Mouse (Mus musculus): ENCODE measurements around the gene Kng1. TPM values are rescaled to one million over a fixed set of nuclear protein-coding genes. Genes with fewer than 3 reads are reported as not detected.
"Not testable (repeated sequence)": the region's sequence is repeated elsewhere in the genome, so short reads cannot be mapped to it uniquely, and the experiment has no call there.

Gene Kng1
- polyA plus RNA-seq, 1 experiment from 2014 or later: not detected

GRCm38 (mm10) chr16:23098105-23098452 lies 40.4 kb downstream of the Kng1 start:
- not testable (repeated sequence) for ATAC-seq; H3K9me3 ChIP-seq (replicated peaks; ENCODE audit: control insufficient read depth, low read length); H3K27ac ChIP-seq (ENCODE audit: low read depth, low read length); H3K4me1 ChIP-seq (ENCODE audit: control insufficient read depth, insufficient read depth, low read length); H3K4me2 ChIP-seq (ENCODE audit: low read length); DNase-seq (ENCODE audit: low spot score); H3K4me3 ChIP-seq (ENCODE audit: low read depth, low read length); H3K9ac ChIP-seq (ENCODE audit: low read length); H3K36me3 ChIP-seq (ENCODE audit: control insufficient read depth, insufficient read depth, low read length); H3K27me3 ChIP-seq (replicated peaks; ENCODE audit: control insufficient read depth, insufficient read depth, low read length)
- 97% methylated on average over 1 of the region's 1 CpGs for WGBS

- Histone ChIP-seq H3K36me3 (ENCODE audit: control insufficient read depth, insufficient read depth, low read length) (no peaks in the 10 kb centered on the region), H3K4me1 (ENCODE audit: control insufficient read depth, insufficient read depth, low read length) (no peaks in the 10 kb centered on the region), H3K9me3 (replicated peaks; ENCODE audit: control insufficient read depth, low read length) (no peaks in the 10 kb centered on the region), H3K4me3 (ENCODE audit: low read depth, low read length) (peak overlapping the region; percentile 25), H3K27ac (ENCODE audit: low read depth, low read length) (no peak overlapping the region), H3K4me2 (ENCODE audit: low read length) (peak overlapping the region; percentile 55), H3K9ac (ENCODE audit: low read length) (peak overlapping the region; percentile 55), H3K27me3 (replicated peaks; ENCODE audit: control insufficient read depth, insufficient read depth, low read length) (peaks cover 7% of the 10 kb centered on the region; the same call in 1 of the 2 replicates)
- no peak for ATAC-seq
- WGBS: 4% methylated on average over 12 of the region's 12 CpGs
- DNase-seq (ENCODE audit: low spot score): no peak
These were observed 42.0 kb downstream of the Kng1 start for GRCm38 (mm10) chr16:23099632-23100031.

DNA sequence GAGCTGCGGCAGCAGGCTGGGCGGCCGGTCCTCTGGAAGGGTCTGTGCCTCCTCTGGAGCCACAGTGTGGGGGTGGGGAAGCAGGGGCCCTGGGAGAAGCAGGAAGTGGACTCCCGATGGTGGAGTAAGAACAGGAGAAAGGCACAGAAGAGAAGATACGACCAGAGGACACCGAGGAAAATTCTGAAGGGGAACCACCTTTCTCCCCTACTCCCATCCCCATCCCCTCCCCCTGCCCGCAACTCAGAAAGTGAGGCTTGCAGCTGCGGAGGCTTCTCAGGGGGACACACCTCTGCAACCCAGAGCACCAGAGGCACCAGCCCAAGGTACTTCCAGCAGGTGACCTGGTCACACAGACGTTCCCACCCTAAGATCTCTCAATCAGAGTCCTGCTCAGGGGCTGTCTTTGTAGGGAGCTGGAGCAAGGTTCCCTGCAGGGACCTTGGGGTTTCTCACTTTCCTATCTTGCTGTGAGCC lies 42.5 kb downstream of the Kng1 start:
- H3K27ac ChIP-seq (ENCODE audit: low read depth, low read length): no peak overlapping the region
- peak overlapping the region; percentile 55 for H3K4me2 ChIP-seq (ENCODE audit: low read length)
- H3K4me3 ChIP-seq (ENCODE audit: low read depth, low read length): peak overlapping the region; percentile 25
- WGBS: 0% methylated on average over 9 of the region's 9 CpGs
- no peaks in the 10 kb centered on the region for H3K4me1 ChIP-seq (ENCODE audit: control insufficient read depth, insufficient read depth, low read length)
- H3K36me3 ChIP-seq (ENCODE audit: control insufficient read depth, insufficient read depth, low read length): no peaks in the 10 kb centered on the region
- H3K27me3 ChIP-seq (replicated peaks; ENCODE audit: control insufficient read depth, insufficient read depth, low read length): peaks cover 7% of the 10 kb centered on the region; the same call in 1 of the 2 replicates
- peak overlapping the region; percentile 55 for H3K9ac ChIP-seq (ENCODE audit: low read length)
- DNase-seq (ENCODE audit: low spot score): peak; percentile 28
- H3K9me3 ChIP-seq (replicated peaks; ENCODE audit: control insufficient read depth, low read length): no peaks in the 10 kb centered on the region
- ATAC-seq: 0 out of 2 replicates have a peak, but pooled peaks have one; percentile 47

- Histone ChIP-seq H3K9ac (ENCODE audit: low read length) (no peak overlapping the region), H3K27ac (ENCODE audit: low read depth, low read length) (no peak overlapping the region), H3K9me3 (replicated peaks; ENCODE audit: control insufficient read depth, low read length) (no peaks in the 10 kb centered on the region), H3K4me1 (ENCODE audit: control insufficient read depth, insufficient read depth, low read length) (no peaks in the 10 kb centered on the region), H3K4me2 (ENCODE audit: low read length) (peak overlapping the region; percentile 55), H3K4me3 (ENCODE audit: low read depth, low read length) (no peak overlapping the region), H3K27me3 (replicated peaks; ENCODE audit: control insufficient read depth, insufficient read depth, low read length) (peaks cover 7% of the 10 kb centered on the region; the same call in 1 of the 2 replicates), H3K36me3 (ENCODE audit: control insufficient read depth, insufficient read depth, low read length) (no peaks in the 10 kb centered on the region)
- 18% methylated on average over 10 of the region's 10 CpGs for WGBS
- ATAC-seq: no peak
- DNase-seq (ENCODE audit: low spot score): no peak
These were observed 42.9 kb downstream of the Kng1 start for GRCm38 (mm10) chr16:23100613-23101012.

DNA sequence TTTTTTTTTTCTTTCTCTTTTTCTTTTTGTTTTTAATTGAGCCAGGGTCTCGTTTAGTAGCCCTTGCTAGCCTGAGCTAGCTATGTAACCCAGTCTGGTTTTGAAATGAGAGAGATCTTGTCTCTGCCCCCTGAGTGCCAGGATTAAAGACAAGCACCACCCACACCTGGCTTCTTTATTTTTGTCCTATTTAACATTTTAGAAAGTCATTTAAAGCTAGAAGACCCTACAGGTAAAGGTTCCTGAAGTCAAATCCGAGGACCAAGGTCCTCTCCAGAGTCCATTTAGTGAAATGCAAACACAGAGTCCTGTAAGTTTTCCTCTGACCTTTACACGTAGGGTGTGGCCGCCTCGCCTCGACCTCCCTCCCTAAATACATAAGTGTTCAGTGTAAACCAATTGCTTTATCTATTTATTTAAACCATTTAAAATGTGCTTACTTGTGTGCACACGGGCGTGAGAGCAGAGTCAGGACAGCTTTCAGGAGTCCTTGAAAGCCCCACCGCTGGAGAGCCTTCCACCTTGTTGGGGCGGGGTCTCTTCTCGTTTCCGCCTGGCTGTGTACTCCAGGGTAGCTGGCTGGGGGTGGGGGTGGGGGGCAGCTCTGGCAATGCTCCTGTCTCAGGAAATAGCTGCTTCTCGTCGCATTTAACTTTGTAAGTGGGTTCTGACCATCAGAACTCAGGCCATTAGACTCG lies 44.8 kb downstream of the Kng1 start:
- Histone ChIP-seq H3K4me3 (ENCODE audit: low read depth, low read length) (no peak overlapping the region), H3K9ac (ENCODE audit: low read length) (peak overlapping the region; percentile 32; the same call in 1 of the 2 replicates), H3K27ac (ENCODE audit: low read depth, low read length) (no peak overlapping the region), H3K4me1 (ENCODE audit: control insufficient read depth, insufficient read depth, low read length) (no peaks in the 10 kb centered on the region), H3K4me2 (ENCODE audit: low read length) (peak overlapping the region; percentile 37), H3K36me3 (ENCODE audit: control insufficient read depth, insufficient read depth, low read length) (no peaks in the 10 kb centered on the region), H3K27me3 (replicated peaks; ENCODE audit: control insufficient read depth, insufficient read depth, low read length) (peaks cover 7% of the 10 kb centered on the region; the same call in 1 of the 2 replicates), H3K9me3 (replicated peaks; ENCODE audit: control insufficient read depth, low read length) (no peaks in the 10 kb centered on the region)
- 11% methylated on average over 15 of the region's 15 CpGs for WGBS
- DNase-seq (ENCODE audit: low spot score) (no peak), ATAC-seq (no peak)

GRCm38 (mm10) chr16:23103038-23103745 lies 45.5 kb downstream of the Kng1 start:
- H3K27ac ChIP-seq (ENCODE audit: low read depth, low read length): no peak overlapping the region
- H3K9ac ChIP-seq (ENCODE audit: low read length): peak overlapping the region; percentile 32; the same call in 1 of the 2 replicates
- no peak overlapping the region for H3K4me3 ChIP-seq (ENCODE audit: low read depth, low read length)
- H3K27me3 ChIP-seq (replicated peaks; ENCODE audit: control insufficient read depth, insufficient read depth, low read length): peaks cover 7% of the 10 kb centered on the region; the same call in 1 of the 2 replicates
- H3K9me3 ChIP-seq (replicated peaks; ENCODE audit: control insufficient read depth, low read length): no peaks in the 10 kb centered on the region
- H3K4me1 ChIP-seq (ENCODE audit: control insufficient read depth, insufficient read depth, low read length): no peaks in the 10 kb centered on the region
- ATAC-seq (no peak), DNase-seq (ENCODE audit: low spot score) (no peak)
- WGBS: 42% methylated on average over 17 of the region's 17 CpGs
- H3K4me2 ChIP-seq (ENCODE audit: low read length): peak overlapping the region; percentile 37
- no peaks in the 10 kb centered on the region for H3K36me3 ChIP-seq (ENCODE audit: control insufficient read depth, insufficient read depth, low read length)

- no peaks in the 10 kb centered on the region for H3K9me3 ChIP-seq (replicated peaks; ENCODE audit: control insufficient read depth, low read length)
- H3K27me3 ChIP-seq (replicated peaks; ENCODE audit: control insufficient read depth, insufficient read depth, low read length): peaks cover 7% of the 10 kb centered on the region; the same call in 1 of the 2 replicates
- H3K4me1 ChIP-seq (ENCODE audit: control insufficient read depth, insufficient read depth, low read length): peaks cover under 1% of the 10 kb centered on the region; the same call in 1 of the 2 replicates
- no peak overlapping the region for H3K27ac ChIP-seq (ENCODE audit: low read depth, low read length)
- ATAC-seq (no peak), DNase-seq (ENCODE audit: low spot score) (no peak)
- peaks cover 6% of the 10 kb centered on the region for H3K36me3 ChIP-seq (ENCODE audit: control insufficient read depth, insufficient read depth, low read length)
- H3K4me2 ChIP-seq (ENCODE audit: low read length): no peak overlapping the region
- no peak overlapping the region for H3K9ac ChIP-seq (ENCODE audit: low read length)
- no peak overlapping the region for H3K4me3 ChIP-seq (ENCODE audit: low read depth, low read length)
- WGBS: 51% methylated on average over 2 of the region's 2 CpGs
These were observed 46.2 kb downstream of the Kng1 start for GRCm38 (mm10) chr16:23103841-23104240.

DNA sequence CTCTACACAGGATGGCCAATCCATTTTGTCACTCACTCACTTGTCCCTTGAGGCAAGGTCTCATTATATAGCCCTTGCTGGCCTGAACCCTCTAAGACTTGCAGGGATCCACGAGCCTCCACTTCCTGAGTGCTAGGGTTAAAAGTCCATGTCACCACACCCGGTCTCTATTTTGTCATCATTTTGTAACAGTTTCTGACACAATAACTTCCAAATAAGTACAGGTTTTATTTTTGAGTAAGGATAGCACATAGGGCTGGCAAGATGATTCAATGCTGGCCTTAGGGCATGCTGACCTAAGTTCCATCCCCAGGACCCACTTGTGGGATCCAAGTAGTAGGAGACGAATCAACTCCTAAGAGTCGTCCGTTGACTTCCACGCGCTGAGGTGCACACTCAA lies 48.5 kb downstream of the Kng1 start:
- H3K4me1 ChIP-seq (ENCODE audit: control insufficient read depth, insufficient read depth, low read length): peaks cover 14% of the 10 kb centered on the region

More for the DNA sequence above, 48.5 kb downstream of the Kng1 start:
- Histone ChIP-seq H3K4me2 (ENCODE audit: low read length) (no peak overlapping the region), H3K9me3 (replicated peaks; ENCODE audit: control insufficient read depth, low read length) (no peaks in the 10 kb centered on the region), H3K27me3 (replicated peaks; ENCODE audit: control insufficient read depth, insufficient read depth, low read length) (no peaks in the 10 kb centered on the region), H3K9ac (ENCODE audit: low read length) (no peak overlapping the region), H3K36me3 (ENCODE audit: control insufficient read depth, insufficient read depth, low read length) (peaks cover 28% of the 10 kb centered on the region), H3K27ac (ENCODE audit: low read depth, low read length) (no peak overlapping the region), H3K4me3 (ENCODE audit: low read depth, low read length) (no peak overlapping the region)
- ATAC-seq (no peak), DNase-seq (ENCODE audit: low spot score) (no peak)
- WGBS: 88% methylated on average over 7 of the region's 7 CpGs
